ENCODE assay signal across 9 mouse cellular contexts in the genomic region with DNA sequence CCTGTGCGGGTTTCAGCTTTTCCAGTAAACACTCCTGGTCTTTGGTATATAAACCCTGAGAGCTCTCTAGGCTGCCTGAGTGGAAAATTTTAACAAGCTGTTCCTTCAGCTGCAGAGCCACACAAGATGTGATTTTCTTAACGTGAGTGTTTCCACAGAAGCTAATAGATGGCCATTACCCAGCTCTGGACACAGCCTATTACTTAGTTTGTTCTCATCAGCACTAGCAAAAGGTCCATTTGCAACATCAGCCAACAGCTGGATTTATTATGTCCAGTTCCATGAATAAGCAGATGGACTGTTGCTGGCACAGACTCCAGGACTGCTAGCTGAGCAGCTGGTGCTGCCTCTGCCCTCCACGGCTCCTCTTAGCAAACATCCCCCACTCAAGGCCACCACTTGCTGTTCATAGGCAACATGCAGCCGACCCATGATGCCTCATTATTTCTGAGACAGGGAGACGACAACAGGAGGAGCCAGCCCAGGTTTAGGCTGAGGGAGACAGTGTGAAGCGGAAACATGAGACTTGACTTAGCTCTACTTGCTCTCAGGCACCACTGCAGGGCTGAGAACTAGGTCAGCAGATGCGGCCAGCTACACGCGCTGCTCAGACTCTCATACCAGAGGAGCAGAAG. TPM values are rescaled to one million over a fixed set of nuclear protein-coding genes. Genes with fewer than 3 reads are reported as not detected.
DNase-seq lines count a peak whose midpoint lies in the region; ATAC-seq and TF ChIP-seq lines count a peak whose summit lies in the region.
"Had no signal": no experiment of that assay in that cellular context is flagged by ENCODE, and none has a peak within 500 bp of the region (broad histone marks: within the 10 kb centered on the region; RNA-seq: fewer than 3 reads in every experiment).

No protein-coding gene starts in this region.

- 0 out of 2 replicates have a peak overlapping the region, but pooled peaks have one; percentile 14 for H3K27ac ChIP-seq in forebrain, embryonic 14.5 days (ENCODE audit: low read depth, low read length)
- H3K27ac ChIP-seq in forebrain, embryonic 15.5 days (replicated peaks), result no peak overlapping the region
- no peak overlapping the region for H3K27ac ChIP-seq in lung, embryonic 16.5 days (ENCODE audit: low read length)
- H3K27ac ChIP-seq in thymus, adult 2 months (ENCODE audit: control insufficient read depth, insufficient read depth, low read length), result peak overlapping the region; percentile 93
- no peak overlapping the region for H3K27ac ChIP-seq in midbrain, embryonic 11.5 days (ENCODE audit: low read depth, low read length)

- no peaks in the 10 kb centered on the region for H3K27me3 ChIP-seq in forebrain, embryonic 14.5 days (replicated peaks; ENCODE audit: control insufficient read depth, insufficient read depth, low read length)
- H3K27me3 ChIP-seq in forebrain, embryonic 15.5 days, result no peaks in the 10 kb centered on the region
- H3K27me3 ChIP-seq in lung, embryonic 16.5 days (ENCODE audit: control insufficient read depth, insufficient read depth, low read depth, low read length), result no peaks in the 10 kb centered on the region
- no peaks in the 10 kb centered on the region for H3K27me3 ChIP-seq in thymus, adult 2 months (ENCODE audit: control insufficient read depth, insufficient read depth, low read length)
- H3K27me3 ChIP-seq in midbrain, embryonic 11.5 days (ENCODE audit: control insufficient read depth, insufficient read depth, low read length), result no peaks in the 10 kb centered on the region
- H3K27me3 ChIP-seq: CH12.LX had no signal

- TF ChIP-seq CTCF in thymus, adult 2 months (IDR thresholded peaks at IDR 0.05; ENCODE audit: borderline replicate concordance, control insufficient read depth, extremely low read depth, insufficient read depth, low read length, poor library complexity), result no peak

- H3K36me3 ChIP-seq in forebrain, embryonic 14.5 days (ENCODE audit: control insufficient read depth, insufficient read depth, low read length), result no peaks in the 10 kb centered on the region
- no peaks in the 10 kb centered on the region for H3K36me3 ChIP-seq in forebrain, embryonic 15.5 days
- H3K36me3 ChIP-seq in lung, embryonic 16.5 days (ENCODE audit: control insufficient read depth, insufficient read depth, low read length), result no peaks in the 10 kb centered on the region
- no peaks in the 10 kb centered on the region for H3K36me3 ChIP-seq in thymus, adult 2 months (ENCODE audit: control insufficient read depth, insufficient read depth, low read length)
- H3K36me3 ChIP-seq in midbrain, embryonic 11.5 days (ENCODE audit: control insufficient read depth, insufficient read depth, low read length), result no peaks in the 10 kb centered on the region

- no peak for TF ChIP-seq POLR2A in thymus, adult 2 months (IDR thresholded peaks at IDR 0.05; ENCODE audit: control insufficient read depth, extremely low read depth, insufficient read depth, low read length, poor library complexity)

- no peak for DNase-seq in forebrain, embryonic 14.5 days (ENCODE audit: low spot score)
- DNase-seq in 3T3-L1 (ENCODE audit: low read depth, low spot score), result peak; percentile 6
- peak; percentile 37 to 61 for DNase-seq in gastrocnemius, adult 8-10 months (ENCODE audit: low spot score in 2 of 2)
- peak; percentile 29 for DNase-seq in thymus, adult 2 months
- DNase-seq in midbrain, embryonic 11.5 days (ENCODE audit: low spot score, missing footprints), result no peak
- DNase-seq in cerebellum, adult 8-10 months, result no peak

- no peak overlapping the region for H3K9ac ChIP-seq in forebrain, embryonic 14.5 days (ENCODE audit: low read length)
- no peak overlapping the region for H3K9ac ChIP-seq in forebrain, embryonic 15.5 days (replicated peaks)
- no peak overlapping the region for H3K9ac ChIP-seq in lung, embryonic 16.5 days (ENCODE audit: low read length)
- H3K9ac ChIP-seq in midbrain, embryonic 11.5 days (ENCODE audit: low read length), result no peak overlapping the region

- peaks cover 23% of the 10 kb centered on the region for H3K4me1 ChIP-seq in forebrain, embryonic 14.5 days (ENCODE audit: control insufficient read depth, insufficient read depth, low read length)
- H3K4me1 ChIP-seq in forebrain, embryonic 15.5 days, result peaks cover 30% of the 10 kb centered on the region
- peaks cover 8% of the 10 kb centered on the region; the same call in 1 of the 2 replicates for H3K4me1 ChIP-seq in lung, embryonic 16.5 days (replicated peaks; ENCODE audit: control insufficient read depth, insufficient read depth, low read length)
- peaks cover 37% of the 10 kb centered on the region for H3K4me1 ChIP-seq in thymus, adult 2 months (replicated peaks; ENCODE audit: control insufficient read depth, insufficient read depth, low read length)
- H3K4me1 ChIP-seq in midbrain, embryonic 11.5 days (ENCODE audit: control insufficient read depth, insufficient read depth, low read length), result no peaks in the 10 kb centered on the region

- ATAC-seq in forebrain, embryonic 14.5 days, result no peak
- ATAC-seq in forebrain, embryonic 15.5 days (replicated peaks), result no peak
- ATAC-seq in lung, embryonic 16.5 days (ENCODE audit: low read depth), result peak; percentile 84
- no peak for ATAC-seq in midbrain, embryonic 11.5 days (ENCODE audit: low FRiP score)

- H3K4me2 ChIP-seq in forebrain, embryonic 14.5 days (ENCODE audit: low read length), result no peak overlapping the region
- H3K4me2 ChIP-seq in forebrain, embryonic 15.5 days (replicated peaks), result no peak overlapping the region
- no peak overlapping the region for H3K4me2 ChIP-seq in lung, embryonic 16.5 days (ENCODE audit: low read depth, low read length)
- H3K4me2 ChIP-seq in midbrain, embryonic 11.5 days, result no peak overlapping the region

- H3K9me3 ChIP-seq in forebrain, embryonic 14.5 days (replicated peaks; ENCODE audit: control insufficient read depth, low read length), result no peaks in the 10 kb centered on the region
- H3K9me3 ChIP-seq in forebrain, embryonic 15.5 days, result no peaks in the 10 kb centered on the region
- no peaks in the 10 kb centered on the region for H3K9me3 ChIP-seq in lung, embryonic 16.5 days (ENCODE audit: control insufficient read depth, low read length)
- no peaks in the 10 kb centered on the region for H3K9me3 ChIP-seq in midbrain, embryonic 11.5 days (ENCODE audit: control insufficient read depth, low read length)

- 70% methylated on average over 9 of the region's 9 CpGs for WGBS in forebrain, embryonic 14.5 days
- 60% methylated on average over 9 of the region's 9 CpGs for WGBS in forebrain, embryonic 15.5 days
- 33% methylated on average over 9 of the region's 9 CpGs for WGBS in lung, embryonic 16.5 days
- WGBS in thymus, adult 2 months, result 75% methylated on average over 9 of the region's 9 CpGs
- WGBS in midbrain, embryonic 11.5 days, result 76% methylated on average over 9 of the region's 9 CpGs

- H3K4me3 ChIP-seq in forebrain, embryonic 14.5 days (ENCODE audit: low read depth, low read length), result no peak overlapping the region
- H3K4me3 ChIP-seq in forebrain, embryonic 15.5 days, result no peak overlapping the region
- H3K4me3 ChIP-seq in lung, embryonic 16.5 days (ENCODE audit: low read length), result no peak overlapping the region
- no peak overlapping the region for H3K4me3 ChIP-seq in thymus, adult 2 months (ENCODE audit: control insufficient read depth, insufficient read depth, low read length)
- H3K4me3 ChIP-seq in midbrain, embryonic 11.5 days (ENCODE audit: low read depth, low read length), result no peak overlapping the region

RNA-seq across cellular contexts. Expression of gene Diexf, which starts 43.1 kb away (rescaled TPM):
- polyA plus RNA-seq in forebrain, embryonic 14.5 days (2014; fragmentation: Nextera tagmentation; extraction: Ambion mirVana), result 9.6 and 10.6 TPM in 2 replicates
- 11.2 and 11.5 TPM in 2 replicates for polyA plus RNA-seq in forebrain, embryonic 15.5 days (2015; fragmentation: Nextera tagmentation; extraction: Ambion mirVana)
- 10 to 100 TPM in 1 of 4 experiments, 1 to 10 TPM in 3; 6.6 to 10.2 (median 8.1) TPM for total RNA-seq in gastrocnemius, adult 8-10 months (2022)
- polyA plus RNA-seq in lung, embryonic 16.5 days (2015; fragmentation: Nextera tagmentation; extraction: Ambion mirVana), result 8.6 and 8.8 TPM in 2 replicates
- 67.4 and 76.9 TPM in 2 replicates for polyA plus RNA-seq in thymus, adult 2 months (2012; rRNA removed)
- 8.5 and 10.7 TPM in 2 replicates for polyA plus RNA-seq in midbrain, embryonic 11.5 days (2014; fragmentation: Nextera tagmentation; extraction: Ambion mirVana)

RNA-seq across cellular contexts. Expression of gene Syt14, which starts 51.4 kb away (rescaled TPM):
- 6.9 and 10.0 TPM in 2 replicates for polyA plus RNA-seq in forebrain, embryonic 14.5 days (2014; fragmentation: Nextera tagmentation; extraction: Ambion mirVana)
- 8.5 and 8.7 TPM in 2 replicates for polyA plus RNA-seq in forebrain, embryonic 15.5 days (2015; fragmentation: Nextera tagmentation; extraction: Ambion mirVana)
- total RNA-seq in gastrocnemius, adult 8-10 months (2022), result under 1 TPM; 0.07 to 0.22 (median 0.11) TPM
- polyA plus RNA-seq in lung, embryonic 16.5 days (2015; fragmentation: Nextera tagmentation; extraction: Ambion mirVana), result 0.62 and 0.70 TPM in 2 replicates
- 0.78 and 0.97 TPM in 2 replicates for polyA plus RNA-seq in thymus, adult 2 months (2012; rRNA removed)
- 6.3 and 6.4 TPM in 2 replicates for polyA plus RNA-seq in midbrain, embryonic 11.5 days (2014; fragmentation: Nextera tagmentation; extraction: Ambion mirVana)
- total RNA-seq: CH12.LX had no signal

Comparison
In these comparisons a context has a peak if more than half of its experiments do, and no peak if none do; other contexts are left out.
1. H3K27ac ChIP-seq: peak in forebrain, embryonic 14.5 days (single experiment) and thymus, adult 2 months (single experiment); none in forebrain, embryonic 15.5 days (single experiment), lung, embryonic 16.5 days (single experiment) and midbrain, embryonic 11.5 days (single experiment).
2. DNase-seq: peak in 3T3-L1 (single experiment), gastrocnemius, adult 8-10 months (2 of 2) and thymus, adult 2 months (single experiment); none in forebrain, embryonic 14.5 days (single experiment), midbrain, embryonic 11.5 days (single experiment) and cerebellum, adult 8-10 months (single experiment).